Mouse (Mus musculus) urinary bladder, adult 2 months (tissue): ENCODE data around the gene Lenep. TPM values are rescaled to one million over a fixed set of nuclear protein-coding genes. Genes with fewer than 3 reads are reported as not detected.

Experiments
- DNase-seq: peaks from one replicate; pipeline ENCODE4 v3.0.0; 2022; ENCODE audit warnings: low spot score
- polyA plus RNA-seq: library from polyadenylated mRNA; depleted of rRNA; stranded (reverse); fragments of >200 nt; gene quantifications from 2 replicates; pipeline ENCODE4 v1.2.3, GENCODE M21; 2012

Gene Lenep
- polyA plus RNA-seq, 1 experiment = 1.5 TPM

DNA sequence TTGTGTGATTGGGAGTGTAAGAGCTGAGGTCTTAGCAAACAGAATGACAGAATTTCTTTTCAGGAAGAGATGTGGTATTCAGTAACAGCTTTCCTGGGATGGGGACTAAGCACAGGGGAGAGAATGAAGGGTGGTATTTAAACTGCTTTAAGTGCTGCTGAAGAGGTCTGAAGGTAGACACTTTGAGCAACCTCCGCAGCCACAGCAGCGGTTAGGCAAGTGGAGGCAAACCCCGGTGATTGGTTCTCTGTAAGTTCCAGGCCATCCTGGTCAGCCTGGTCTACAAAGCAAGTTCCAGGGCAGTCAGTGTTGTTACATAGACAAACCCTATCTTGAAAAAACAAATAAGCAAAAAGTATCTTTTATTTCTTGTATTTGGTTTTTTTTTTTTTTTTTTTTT, 17.4 kb upstream of the Lenep start:
- no peak for DNase-seq

- DNase-seq = no peak
These were observed 17.0 kb upstream of the Lenep start for GRCm38 (mm10) chr3:89419571-89419970.

DNA sequence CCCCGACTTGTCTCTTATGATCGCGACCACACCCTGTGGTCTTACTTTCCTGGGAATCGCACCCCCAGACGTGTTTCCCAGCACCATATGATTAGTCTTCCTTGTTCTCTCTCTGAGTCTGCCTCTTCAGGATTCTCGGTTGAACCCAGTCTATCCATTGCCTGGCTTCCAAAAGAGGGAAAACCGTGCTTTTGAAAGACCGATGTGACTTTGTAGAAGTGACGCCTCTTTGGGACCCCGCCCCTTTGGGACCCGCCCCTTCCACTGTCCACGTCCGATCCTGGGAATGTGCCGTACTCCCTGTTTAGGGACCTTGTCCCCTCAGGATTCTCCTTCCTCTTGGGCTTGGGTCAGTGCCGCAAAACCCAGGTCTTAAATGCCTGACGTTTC, 16.3 kb upstream of the Lenep start:
- no peak for DNase-seq

DNA sequence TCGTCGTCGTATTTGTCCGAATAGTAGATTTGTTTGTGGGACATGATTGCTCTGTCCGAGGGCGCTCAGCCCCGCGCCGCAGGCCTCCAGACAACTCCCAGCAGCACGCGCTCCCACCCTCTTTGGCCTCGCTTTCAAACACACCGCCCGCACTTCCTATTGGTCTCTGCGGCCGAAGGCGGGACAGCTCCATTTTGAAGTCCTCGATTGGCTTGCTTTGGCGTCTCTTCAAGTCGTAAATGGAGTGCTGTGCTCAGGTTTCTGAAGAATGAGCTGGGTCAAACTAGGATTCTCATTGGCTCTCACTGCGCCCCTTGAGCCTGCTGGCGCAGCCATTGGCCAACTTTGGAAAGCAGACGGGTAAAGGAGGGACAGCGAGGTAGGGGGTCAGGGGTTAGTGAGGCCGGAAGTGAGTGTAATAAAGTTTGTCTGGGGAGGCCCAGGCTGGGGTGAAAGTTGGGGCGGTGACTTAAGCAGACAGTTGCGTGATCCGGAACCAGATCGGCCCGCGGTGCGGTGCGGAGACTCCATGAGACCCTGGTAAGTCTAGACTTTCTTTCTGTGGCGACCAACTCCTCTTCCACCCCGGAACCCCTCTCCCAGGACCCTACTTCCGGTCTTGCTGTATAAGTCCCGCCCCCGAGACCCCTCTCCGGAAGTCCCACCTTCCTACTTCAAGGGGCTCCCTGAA, 15.7 kb upstream of the Lenep start, which contains the start of the genes Cks1b and Shc1:
Cks1b (minus strand) TSS at position 214 of the 691 bp plus-strand sequence.
Shc1 (plus strand) TSS at position 274 of the 691 bp plus-strand sequence.
- DNase-seq = peak; percentile 80

DNA sequence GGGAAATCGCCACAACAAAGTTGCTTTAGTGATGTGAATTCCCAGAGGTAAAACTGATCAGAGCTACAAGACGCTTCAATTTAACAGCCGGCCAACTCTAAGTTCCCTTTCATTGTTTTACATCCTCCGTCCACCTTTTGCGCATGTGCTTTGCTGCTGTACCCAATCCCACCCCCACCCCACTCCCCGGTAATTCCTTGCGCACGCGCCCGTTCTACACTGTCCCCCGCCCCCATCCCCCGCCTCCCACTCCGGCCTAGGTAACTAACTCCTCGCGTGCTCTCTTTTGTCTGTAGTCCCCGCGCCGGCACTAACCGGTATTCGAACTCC, 15.2 kb upstream of the Lenep start:
- DNase-seq = no peak

DNA sequence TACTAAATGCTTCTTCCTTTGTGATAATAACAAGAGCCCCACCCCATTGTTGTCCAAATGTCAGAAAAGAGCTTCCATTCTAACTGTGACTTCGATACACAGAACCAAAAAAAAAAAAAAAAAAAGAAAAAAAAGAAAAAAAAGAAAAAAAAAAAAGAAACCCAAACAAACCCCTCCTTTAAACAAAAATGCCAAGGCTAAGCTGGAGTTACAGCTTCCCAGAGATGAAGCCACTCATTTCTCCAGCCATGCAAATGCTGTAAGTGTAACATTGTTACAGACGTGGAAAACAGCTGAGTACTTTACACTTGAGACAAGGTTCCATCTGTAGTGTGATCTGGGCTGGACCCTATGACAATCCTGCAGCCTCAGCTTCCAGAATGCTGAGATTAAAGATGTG, 14.5 kb upstream of the Lenep start:
- DNase-seq = no peak

DNA sequence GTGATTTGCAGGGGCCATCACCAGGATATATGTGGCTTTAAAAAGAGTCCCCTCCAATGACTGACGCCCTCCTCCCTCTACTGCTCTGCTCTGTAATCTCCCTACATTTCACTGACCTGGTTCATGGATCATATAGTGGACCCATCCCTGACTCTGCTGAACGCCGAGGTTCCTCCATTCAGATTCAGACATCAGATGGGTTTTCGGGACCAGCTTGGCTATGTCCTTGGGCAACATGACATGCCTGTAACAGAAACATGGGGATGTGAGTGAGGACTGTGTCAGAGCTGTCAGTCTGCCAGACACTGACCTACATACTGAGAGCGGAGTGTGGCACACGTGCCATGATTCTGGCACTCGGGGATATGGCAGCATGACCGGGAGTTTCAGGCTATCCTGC, 13.6 kb upstream of the Lenep start:
- no peak for DNase-seq

- peak; percentile 82 for DNase-seq
These were observed 9.1 kb upstream of the Lenep start, which contains the start of gene Flad1 for GRCm38 (mm10) chr3:89411490-89412393. Gene Flad1 (minus strand): TSS chr3:89411870.

DNA sequence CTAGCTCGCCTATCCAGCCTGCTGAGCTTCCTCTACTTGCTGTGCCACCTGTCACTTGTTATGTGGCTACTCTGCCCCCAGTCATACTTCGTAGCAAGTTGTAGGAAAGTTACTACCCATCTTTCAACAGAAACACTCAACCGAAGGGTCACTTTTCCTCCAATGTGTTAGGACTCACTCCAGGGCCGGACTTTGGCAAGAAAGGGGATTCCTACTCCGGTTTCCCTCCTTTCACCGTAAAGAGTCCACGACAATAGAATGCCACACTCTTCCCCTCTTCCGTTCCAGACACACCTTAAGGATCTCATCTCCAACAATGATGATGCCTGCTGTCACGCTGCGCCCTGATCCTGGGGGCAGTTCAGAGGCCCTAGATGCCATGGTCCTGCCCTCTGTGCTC, 8.3 kb upstream of the Lenep start:
- no peak for DNase-seq

- DNase-seq = no peak
These were observed 7.1 kb upstream of the Lenep start for GRCm38 (mm10) chr3:89409701-89410100.

DNA sequence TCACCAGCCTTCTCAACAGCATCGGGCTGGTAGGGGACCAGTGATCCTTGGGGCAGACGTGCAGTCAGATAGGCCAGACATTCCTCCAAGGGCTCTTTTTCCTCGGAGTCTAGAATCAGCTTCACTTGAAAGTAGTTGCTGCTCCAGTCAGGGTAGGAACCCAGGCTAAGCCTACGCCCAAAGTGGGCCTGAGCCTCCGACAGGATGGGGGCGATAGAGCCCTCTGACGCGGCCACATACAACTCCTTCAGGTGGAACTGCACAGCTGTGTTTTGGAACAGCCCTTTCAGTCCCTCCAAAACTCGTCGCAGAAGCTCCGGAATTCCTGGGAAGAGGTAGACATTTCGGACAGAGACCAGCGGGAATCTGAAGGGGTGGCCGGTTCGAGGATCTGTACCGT, 5.9 kb upstream of the Lenep start:
- DNase-seq = no peak

DNA sequence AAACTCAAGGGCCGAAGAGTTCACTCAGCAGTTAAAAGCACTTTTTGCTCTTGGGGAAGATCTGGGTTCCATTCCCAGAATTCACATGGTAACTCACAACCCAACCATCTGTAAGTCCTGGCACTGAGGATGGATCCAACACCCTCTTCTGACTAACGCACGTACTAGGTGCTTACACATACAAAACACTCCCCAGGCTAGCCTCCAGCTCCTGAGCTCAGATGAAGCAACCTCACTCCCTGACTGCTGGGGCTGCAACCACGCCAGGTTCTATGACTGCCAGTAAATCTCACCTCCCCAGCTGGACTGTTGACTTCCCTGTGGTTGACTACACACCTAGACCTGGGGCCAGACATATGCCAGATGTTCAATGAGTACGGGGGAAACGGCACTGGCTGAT, 4.3 kb upstream of the Lenep start:
- no peak for DNase-seq

GRCm38 (mm10) chr3:89401329-89401728, 1.3 kb downstream of the Lenep start:
- no peak for DNase-seq

- no peak for DNase-seq
These were observed 6.0 kb downstream of the Lenep start for GRCm38 (mm10) chr3:89396654-89397005.

DNA sequence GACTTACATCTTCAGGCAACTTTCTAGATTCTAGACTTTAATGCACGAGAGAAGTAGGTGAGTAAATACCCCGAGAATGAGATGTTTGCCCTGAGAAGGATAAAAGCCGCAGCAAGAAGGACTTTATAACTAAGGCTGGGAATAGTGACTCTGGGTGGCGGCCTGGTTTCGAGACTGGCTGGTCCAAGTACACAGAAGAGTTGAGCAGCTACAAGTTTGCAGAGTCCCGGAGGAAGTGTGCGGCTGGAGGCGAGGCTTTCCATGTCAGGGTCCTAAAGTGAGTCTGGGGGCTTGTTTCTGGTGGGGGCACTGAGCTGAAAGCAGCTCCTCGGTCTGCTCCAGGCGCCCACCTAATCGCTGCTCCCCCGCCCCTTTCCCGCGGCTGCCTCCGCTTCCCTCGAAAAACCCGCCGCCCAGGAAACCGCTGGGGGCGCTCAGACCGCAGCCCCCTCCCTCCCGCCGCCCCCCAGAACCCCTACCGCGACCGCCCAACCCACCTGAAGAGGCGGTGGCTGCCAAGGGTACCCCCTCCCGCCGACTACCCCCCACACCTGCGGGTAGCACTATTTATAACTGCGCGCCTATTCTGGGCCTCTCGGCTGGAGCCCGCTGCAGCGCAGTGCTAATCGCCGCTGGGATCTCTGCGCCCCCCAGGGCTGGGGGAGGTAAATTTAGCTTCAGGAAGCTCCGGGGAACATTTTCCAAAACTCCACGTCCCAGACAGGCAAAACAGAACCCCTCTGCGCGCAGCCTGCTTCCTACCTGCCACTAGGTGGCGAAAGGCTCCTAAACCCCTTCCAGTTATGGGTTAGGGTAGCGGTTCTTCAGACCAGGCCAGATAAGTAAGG, 6.6 kb downstream of the Lenep start:
- DNase-seq = peak; percentile 41

DNA sequence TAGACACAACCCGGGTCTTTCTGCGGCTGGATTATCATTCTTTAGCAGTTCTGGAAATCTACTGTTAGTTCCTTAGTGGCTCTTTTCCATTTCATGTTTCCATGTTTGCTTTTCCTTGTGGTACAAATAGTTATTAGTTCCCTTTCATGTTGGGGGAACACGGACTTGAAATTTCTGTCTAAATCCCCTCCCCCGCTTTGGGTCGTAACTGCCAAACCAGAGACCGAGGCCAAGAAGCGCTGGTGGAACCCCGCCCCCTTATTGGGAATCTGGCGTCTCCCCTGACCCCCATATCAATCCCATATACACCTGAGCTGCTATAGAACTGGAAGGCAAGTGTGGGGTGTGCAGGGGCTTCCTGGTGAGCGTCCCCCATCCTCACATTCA, 7.2 kb downstream of the Lenep start:
- DNase-seq = no peak

- DNase-seq = peak; percentile 60
These were observed 7.7 kb downstream of the Lenep start for GRCm38 (mm10) chr3:89394894-89395256.

- peak; percentile 82 for DNase-seq
These were observed 8.3 kb downstream of the Lenep start, which contains the start of gene Zbtb7b for GRCm38 (mm10) chr3:89394006-89394893. Gene Zbtb7b (minus strand): TSS chr3:89394776.

DNA sequence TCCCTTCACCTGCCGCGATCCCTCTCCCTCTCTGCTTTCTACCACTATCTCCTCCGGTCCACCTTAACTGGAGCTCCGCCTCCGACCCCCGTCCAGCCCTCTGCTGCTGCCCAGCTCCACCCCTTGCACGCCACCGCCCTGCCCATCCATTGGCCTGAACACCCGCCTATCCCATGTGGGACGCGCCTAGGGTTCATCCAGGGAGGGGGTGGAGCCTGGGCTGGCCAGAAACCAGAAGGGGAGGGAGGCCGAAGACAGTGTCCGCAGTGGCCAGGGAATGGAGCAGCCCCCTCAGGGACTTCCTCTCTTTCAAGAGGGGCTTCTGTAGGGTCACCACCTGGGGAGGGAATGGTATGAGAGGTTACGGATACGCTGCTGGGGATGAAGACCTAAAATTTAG, 9.0 kb downstream of the Lenep start:
- peak; percentile 94 for DNase-seq

DNA sequence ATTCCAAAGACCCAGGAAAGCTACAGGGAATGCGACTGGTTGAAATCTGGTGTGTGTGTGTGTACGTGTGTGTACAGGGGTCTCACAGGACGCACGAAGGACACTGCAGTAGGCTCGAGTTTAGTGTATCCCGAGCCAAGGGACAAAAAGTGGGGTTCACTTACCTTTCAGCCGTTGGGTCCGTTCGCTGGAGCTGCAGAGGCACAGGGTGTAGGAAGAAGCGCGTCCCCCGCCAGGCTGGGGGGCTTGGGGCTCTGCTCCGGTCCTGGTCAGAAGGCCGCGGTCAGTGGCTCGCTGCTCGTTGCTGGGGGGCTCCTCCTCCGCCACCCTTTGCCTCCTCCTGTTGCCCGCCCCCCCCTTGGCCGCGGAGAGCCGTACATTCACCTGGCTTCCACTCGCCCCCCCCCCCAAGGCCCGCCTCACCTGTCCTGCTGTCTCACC, 9.7 kb downstream of the Lenep start:
- peak; percentile 55 for DNase-seq
